Mouse (Mus musculus): Measurements from ENCODE around the gene Pkdcc.

DNA sequence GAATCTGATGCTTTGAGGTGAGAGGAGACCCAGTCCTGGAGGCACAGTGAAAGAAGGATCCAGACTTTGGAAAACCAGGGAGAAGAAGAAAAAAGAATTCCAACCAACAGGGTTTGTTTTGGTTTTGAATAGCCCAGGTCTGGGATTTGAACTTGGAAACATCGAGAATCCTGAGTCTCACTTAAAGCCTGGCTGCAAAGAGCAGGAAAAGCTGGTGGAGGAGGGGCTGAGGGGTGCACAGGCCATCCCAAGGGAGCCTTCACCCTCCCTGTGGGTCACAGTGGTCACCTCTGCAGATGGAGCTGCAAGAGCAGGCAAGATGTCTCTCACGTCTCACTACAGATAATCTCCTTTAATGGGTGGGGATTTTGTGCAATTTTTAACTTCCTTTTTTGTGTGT lies 6.6 kb upstream of the Pkdcc start:
- no peak for TF ChIP-seq TAL1 (IDR thresholded peaks at IDR 0.05; ENCODE audit: low read length)
- no peak for TF ChIP-seq GATA1 (IDR thresholded peaks at IDR 0.05; ENCODE audit: low read length)

Data from erythroblast, embryonic 14.5 days (primary cell).